Comparison of ENCODE assay signal across 9 mouse cellular contexts in the genomic region with DNA sequence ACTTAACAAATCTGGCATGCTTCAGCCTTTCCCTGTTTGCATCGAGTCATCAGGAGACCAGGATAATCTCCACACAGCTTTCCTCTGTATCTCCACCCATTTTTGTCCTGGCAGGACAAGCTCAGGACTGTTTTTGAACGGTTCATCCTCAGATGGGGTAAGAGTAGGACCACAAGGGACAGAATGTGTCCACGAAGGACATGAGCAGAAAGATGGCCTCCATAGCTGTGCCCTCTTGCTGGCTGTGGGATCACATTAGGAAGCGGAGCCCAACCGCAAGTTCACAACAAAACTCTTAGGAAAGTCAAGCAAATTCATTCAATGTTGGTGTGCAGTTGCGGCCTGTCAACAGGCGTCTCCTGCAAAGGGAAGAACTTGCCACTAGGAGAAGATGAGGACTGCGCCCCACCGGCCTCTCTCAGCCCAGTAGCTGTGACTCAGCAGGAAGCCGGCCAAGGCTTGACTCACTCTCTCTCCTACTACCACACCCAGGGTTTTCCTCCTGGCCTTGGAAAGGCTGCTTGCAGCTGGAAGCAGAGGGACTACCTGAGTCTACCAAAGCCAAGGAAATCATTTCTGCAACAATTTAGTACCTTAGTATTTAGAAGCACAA. TPM values are rescaled to one million over a fixed set of nuclear protein-coding genes. Genes with fewer than 3 reads are reported as not detected.
DNase-seq lines count a peak whose midpoint lies in the region; ATAC-seq and TF ChIP-seq lines count a peak whose summit lies in the region.
"Had no signal": no experiment of that assay in that cellular context is flagged by ENCODE, and none has a peak within 500 bp of the region (broad histone marks: within the 10 kb centered on the region; RNA-seq: fewer than 3 reads in every experiment).

No protein-coding gene starts in this region.

- peaks cover 0 to 5% of the 10 kb centered on the region in 2 experiments; a peak in 2 of 4 replicates for H3K36me3 ChIP-seq in MEL (ENCODE audit: control insufficient read depth in 1 of 2, insufficient read depth in 2 of 2, low read length in 2 of 2)
- H3K36me3 ChIP-seq in liver, embryonic 15.5 days (replicated peaks), result no peaks in the 10 kb centered on the region
- no peaks in the 10 kb centered on the region for H3K36me3 ChIP-seq in stomach, postnatal 0 days (ENCODE audit: control insufficient read depth, insufficient read depth, low read length)
- H3K36me3 ChIP-seq in hindbrain, embryonic 13.5 days, result no peaks in the 10 kb centered on the region
- H3K36me3 ChIP-seq in forebrain, embryonic 12.5 days (replicated peaks), result no peaks in the 10 kb centered on the region
- H3K36me3 ChIP-seq: embryonic facial prominence, embryonic 15.5 days had no signal

- peak; percentile 84 for DNase-seq in MEL (ENCODE audit: low read depth, low spot score)
- DNase-seq in adrenal gland, adult 8-10 months, result peak; percentile 84
- DNase-seq in heart, adult 18-20 months, result peak; percentile 85 to 90
- DNase-seq in stomach, postnatal 0 days (ENCODE audit: low spot score), result peak; percentile 88
- DNase-seq in layer of hippocampus, postnatal 25 days (ENCODE audit: extremely low spot score in 1 of 2, low spot score in 1 of 2), result no peak

- no peak overlapping the region for H3K9ac ChIP-seq in MEL (ENCODE audit: control insufficient read depth, low read depth, low read length, poor library complexity, severe bottlenecking)
- H3K9ac ChIP-seq in liver, embryonic 15.5 days, result no peak overlapping the region
- no peak overlapping the region for H3K9ac ChIP-seq in stomach, postnatal 0 days (ENCODE audit: low read length)
- no peak overlapping the region for H3K9ac ChIP-seq in hindbrain, embryonic 13.5 days
- H3K9ac ChIP-seq in forebrain, embryonic 12.5 days, result no peak overlapping the region
- H3K9ac ChIP-seq: embryonic facial prominence, embryonic 15.5 days had no signal

- TF ChIP-seq CTCF in MEL (IDR thresholded peaks at IDR 0.05 in 2 of 3, conservative IDR thresholded peaks at IDR 0.05 in 1 of 3; ENCODE audit: control insufficient read depth in 1 of 3, insufficient read depth in 1 of 3, low read depth in 2 of 3, low read length in 3 of 3, poor library complexity in 1 of 3, severe bottlenecking in 1 of 3), result peak in 2 of 3 experiments; percentile 12; a peak in 2 of 6 replicates
- TF ChIP-seq CTCF in stomach, postnatal 0 days (IDR thresholded peaks at IDR 0.05; ENCODE audit: low read depth), result peak; percentile 68

- no peaks in the 10 kb centered on the region for H3K9me3 ChIP-seq in MEL (replicated peaks; ENCODE audit: insufficient read depth, low read length)
- H3K9me3 ChIP-seq in liver, embryonic 15.5 days (replicated peaks), result no peaks in the 10 kb centered on the region
- no peaks in the 10 kb centered on the region for H3K9me3 ChIP-seq in stomach, postnatal 0 days (ENCODE audit: control insufficient read depth, low read length)
- H3K9me3 ChIP-seq in hindbrain, embryonic 13.5 days, result no peaks in the 10 kb centered on the region
- H3K9me3 ChIP-seq in forebrain, embryonic 12.5 days, result no peaks in the 10 kb centered on the region
- H3K9me3 ChIP-seq: embryonic facial prominence, embryonic 15.5 days had no signal

- H3K4me2 ChIP-seq in liver, embryonic 15.5 days, result no peak overlapping the region
- H3K4me2 ChIP-seq in stomach, postnatal 0 days (replicated peaks; ENCODE audit: low read depth), result no peak overlapping the region
- H3K4me2 ChIP-seq in hindbrain, embryonic 13.5 days, result no peak overlapping the region
- no peak overlapping the region for H3K4me2 ChIP-seq in forebrain, embryonic 12.5 days
- H3K4me2 ChIP-seq: embryonic facial prominence, embryonic 15.5 days had no signal

- H3K4me3 ChIP-seq in MEL (ENCODE audit: control insufficient read depth in 1 of 2, insufficient read depth in 1 of 2, low read depth in 2 of 2, low read length in 2 of 2), result no peak overlapping the region
- H3K4me3 ChIP-seq in liver, embryonic 15.5 days (replicated peaks), result no peak overlapping the region
- H3K4me3 ChIP-seq in stomach, postnatal 0 days (ENCODE audit: low read depth, low read length), result no peak overlapping the region
- no peak overlapping the region for H3K4me3 ChIP-seq in hindbrain, embryonic 13.5 days
- no peak overlapping the region for H3K4me3 ChIP-seq in forebrain, embryonic 12.5 days (replicated peaks)
- H3K4me3 ChIP-seq: embryonic facial prominence, embryonic 15.5 days had no signal

- H3K4me1 ChIP-seq in MEL (ENCODE audit: control insufficient read depth in 1 of 2, insufficient read depth in 2 of 2, low read length in 2 of 2), result peaks cover 3 to 11% of the 10 kb centered on the region in 2 experiments; a peak in 3 of 4 replicates
- peaks cover 10% of the 10 kb centered on the region for H3K4me1 ChIP-seq in liver, embryonic 15.5 days (replicated peaks)
- no peaks in the 10 kb centered on the region; the same call in 1 of the 2 replicates for H3K4me1 ChIP-seq in stomach, postnatal 0 days (replicated peaks; ENCODE audit: control insufficient read depth, insufficient read depth)
- no peaks in the 10 kb centered on the region for H3K4me1 ChIP-seq in hindbrain, embryonic 13.5 days (replicated peaks)
- no peaks in the 10 kb centered on the region for H3K4me1 ChIP-seq in forebrain, embryonic 12.5 days
- H3K4me1 ChIP-seq: embryonic facial prominence, embryonic 15.5 days had no signal

- TF ChIP-seq EP300 in MEL (IDR thresholded peaks at IDR 0.05; ENCODE audit: low read depth in 1 of 2, low read length in 2 of 2), result peak in 1 of 2 experiments; percentile 38; a peak in 3 of 4 replicates
- no peak for TF ChIP-seq EP300 in stomach, postnatal 0 days (optimal IDR thresholded peaks at IDR 0.05)

- no peak for TF ChIP-seq RAD21 in MEL (IDR thresholded peaks at IDR 0.05; ENCODE audit: low read depth, low read length)

- no peak overlapping the region for H3K27ac ChIP-seq in MEL (ENCODE audit: control insufficient read depth, low read depth, low read length)
- no peak overlapping the region for H3K27ac ChIP-seq in liver, embryonic 15.5 days (replicated peaks)
- H3K27ac ChIP-seq in stomach, postnatal 0 days (replicated peaks), result peak overlapping the region; percentile 77
- no peak overlapping the region for H3K27ac ChIP-seq in hindbrain, embryonic 13.5 days
- no peak overlapping the region for H3K27ac ChIP-seq in forebrain, embryonic 12.5 days
- H3K27ac ChIP-seq: embryonic facial prominence, embryonic 15.5 days had no signal

- WGBS in liver, embryonic 15.5 days (ENCODE audit: insufficient replicate concordance), result 44% methylated on average over 10 of the region's 10 CpGs
- 58% methylated on average over 10 of the region's 10 CpGs for WGBS in stomach, postnatal 0 days
- WGBS in hindbrain, embryonic 13.5 days, result 88% methylated on average over 10 of the region's 10 CpGs
- 87% methylated on average over 10 of the region's 10 CpGs for WGBS in forebrain, embryonic 12.5 days

- H3K79me2 ChIP-seq in MEL (ENCODE audit: control insufficient read depth, insufficient read depth, low read length, poor library complexity), result no peaks in the 10 kb centered on the region

- no peaks in the 10 kb centered on the region for H3K27me3 ChIP-seq in MEL (ENCODE audit: control insufficient read depth in 1 of 2, insufficient read depth in 2 of 2, low read length in 2 of 2)
- H3K27me3 ChIP-seq in liver, embryonic 15.5 days, result no peaks in the 10 kb centered on the region
- H3K27me3 ChIP-seq in stomach, postnatal 0 days (ENCODE audit: control insufficient read depth, insufficient read depth, low read length), result no peaks in the 10 kb centered on the region
- H3K27me3 ChIP-seq in hindbrain, embryonic 13.5 days, result no peaks in the 10 kb centered on the region
- H3K27me3 ChIP-seq in forebrain, embryonic 12.5 days, result no peaks in the 10 kb centered on the region
- H3K27me3 ChIP-seq: embryonic facial prominence, embryonic 15.5 days had no signal

- peak; percentile 76 for ATAC-seq in liver, embryonic 15.5 days (ENCODE audit: insufficient read depth)
- peak; percentile 99 for ATAC-seq in stomach, postnatal 0 days (ENCODE audit: low FRiP score, low TSS enrichment)
- ATAC-seq in hindbrain, embryonic 13.5 days (ENCODE audit: low FRiP score), result no peak
- no peak for ATAC-seq in forebrain, embryonic 12.5 days (ENCODE audit: low FRiP score)

- TF ChIP-seq POLR2A in MEL (IDR thresholded peaks at IDR 0.05; ENCODE audit: control insufficient read depth in 1 of 2, insufficient read depth in 1 of 2, low read depth in 1 of 2, low read length in 2 of 2, poor library complexity in 1 of 2), result no peak

TF ChIP-seq in MEL, 35 proteins besides CTCF, POLR2A, EP300 and RAD21 (continues in another document):
- TF ChIP-seq MYB (IDR thresholded peaks at IDR 0.05; ENCODE audit: low read depth, low read length), result no peak
- TF ChIP-seq NELFE (IDR thresholded peaks at IDR 0.05; ENCODE audit: low read depth, low read length), result no peak
- TF ChIP-seq SMC3 (IDR thresholded peaks at IDR 0.05; ENCODE audit: low read depth, low read length), result 0 out of 2 replicates have a peak, but pooled peaks have one; percentile 3
- TF ChIP-seq ZC3H11A (IDR thresholded peaks at IDR 0.05; ENCODE audit: low read depth, low read length), result no peak
- TF ChIP-seq GATA1 (IDR thresholded peaks at IDR 0.05; ENCODE audit: low read depth, low read length), result no peak
- 0 out of 2 replicates have a peak, but pooled peaks have one; percentile 21 for TF ChIP-seq ETS1 (IDR thresholded peaks at IDR 0.05; ENCODE audit: low read depth, low read length)
- TF ChIP-seq UBTF (IDR thresholded peaks at IDR 0.05; ENCODE audit: borderline replicate concordance, insufficient read depth, low read depth, low read length), result no peak
- no peak for TF ChIP-seq CHD1 (IDR thresholded peaks at IDR 0.05; ENCODE audit: low read depth, low read length)
- no peak for TF ChIP-seq USF1 (IDR thresholded peaks at IDR 0.05; ENCODE audit: low read depth, low read length)
- no peak for TF ChIP-seq MAX (IDR thresholded peaks at IDR 0.05; ENCODE audit: low read length)
- no peak for TF ChIP-seq MAZ (IDR thresholded peaks at IDR 0.05; ENCODE audit: low read depth, low read length)
- TF ChIP-seq MYC (IDR thresholded peaks at IDR 0.05; ENCODE audit: low read depth, low read length), result no peak
- no peak for TF ChIP-seq KAT2A (conservative IDR thresholded peaks at IDR 0.05; ENCODE audit: low read depth, low read length)

RNA-seq across cellular contexts. Expression of gene Ptprj, which starts 31.6 kb away (rescaled TPM):
- total RNA-seq in MEL (2012; rRNA removed), result 10.0 and 10.2 TPM in 2 replicates
- 1 to 10 TPM in 1 of 2 experiments, not detected in 1; 6.4 TPM for polyA plus RNA-seq in MEL (2012; ENCODE audit: insufficient read depth in 1 of 2, insufficient read length in 2 of 2, low read depth in 1 of 2, low replicate concordance in 2 of 2, missing spikeins in 1 of 2)
- 10 to 100 TPM; 13.5 to 33.1 (median 23.3) TPM for total RNA-seq in adrenal gland, adult 8-10 months (2022)
- 1 to 10 TPM; 6.5 to 8.8 TPM for total RNA-seq in heart, adult 18-20 months (2021)
- polyA plus RNA-seq in liver, embryonic 15.5 days (2015; fragmentation: Nextera tagmentation; extraction: Ambion mirVana), result 2.0 and 2.7 TPM in 2 replicates
- 2.1 and 2.2 TPM in 2 replicates for polyA plus RNA-seq in stomach, postnatal 0 days (2015; fragmentation: Nextera tagmentation; extraction: Ambion mirVana)
- polyA plus RNA-seq in hindbrain, embryonic 13.5 days (2015; fragmentation: Nextera tagmentation; extraction: Ambion mirVana), result 3.8 and 4.3 TPM in 2 replicates
- 100 to 1,000 TPM; 118 to 129 TPM for total RNA-seq in layer of hippocampus, postnatal 25 days (2021)
- polyA plus RNA-seq in forebrain, embryonic 12.5 days (2016; fragmentation: Nextera tagmentation; extraction: Ambion mirVana), result 2.1 and 2.7 TPM in 2 replicates

Comparison
In these comparisons a context has a peak if more than half of its experiments do, and no peak if none do; other contexts are left out.
1. DNase-seq: peak in MEL (single experiment), adrenal gland, adult 8-10 months (single experiment), heart, adult 18-20 months (2 of 2) and stomach, postnatal 0 days (single experiment); none in layer of hippocampus, postnatal 25 days (0 of 2).
2. ATAC-seq: peak in liver, embryonic 15.5 days (single experiment) and stomach, postnatal 0 days (single experiment); none in hindbrain, embryonic 13.5 days (single experiment) and forebrain, embryonic 12.5 days (single experiment).